Mouse (Mus musculus) megakaryocyte-erythroid progenitor cell, adult 5 weeks (primary cell): ENCODE data around the gene Sema4f. TPM values are rescaled to one million over a fixed set of nuclear protein-coding genes. Genes with fewer than 3 reads are reported as not detected.

Source experiments
- polyA plus RNA-seq: library from polyadenylated mRNA; stranded (reverse); fragments of >175 nt; gene quantifications from 2 replicates; pipeline ENCODE4 v1.2.3, GENCODE M21; 2012

Sema4f gene
- 0.47 and 0.49 TPM in 2 replicates for polyA plus RNA-seq

GRCm38 (mm10) chr6:82939167-82939912 is at the start of gene Sema4f:
Sema4f (minus strand) TSS chr6:82939769.

GRCm38 (mm10) chr6:82946651-82947050 is 7.1 kb upstream of the Sema4f start, which contains the start of gene M1ap:
M1ap (plus strand) TSS chr6:82946902.

Other genes starting within 250 kb of the Sema4f start
- 67.6 and 80.6 TPM in 2 replicates for gene Pole4, start 234.4 kb downstream of the Sema4f start, polyA plus RNA-seq
- 13.4 and 18.7 TPM in 2 replicates for gene Hk2, start 165.3 kb downstream of the Sema4f start, polyA plus RNA-seq
- 4.4 and 6.4 TPM in 2 replicates for gene M1ap, start 7.1 kb upstream of the Sema4f start, polyA plus RNA-seq
- 83.5 and 86.6 TPM in 2 replicates for gene Dok1, start 93.7 kb upstream of the Sema4f start, polyA plus RNA-seq
- 0.40 and 0.58 TPM in 2 replicates for gene Loxl3, start 94.4 kb upstream of the Sema4f start, polyA plus RNA-seq
- gene Aup1, start 114.8 kb upstream of the Sema4f start, polyA plus RNA-seq: 985 and 1,115 TPM in 2 replicates
- gene Htra2, start 115.5 kb upstream of the Sema4f start, polyA plus RNA-seq: 96.6 and 98.0 TPM in 2 replicates
- gene Dqx1, start 118.1 kb upstream of the Sema4f start, polyA plus RNA-seq: 0.50 and 0.96 TPM in 2 replicates
- gene Tlx2, start 130.5 kb upstream of the Sema4f start, polyA plus RNA-seq: not detected in 2 replicates
- 8.0 and 8.6 TPM in 2 replicates for gene Pcgf1, start 138.1 kb upstream of the Sema4f start, polyA plus RNA-seq
- 0.29 and 0.54 TPM in 2 replicates for gene Lbx2, start 146.6 kb upstream of the Sema4f start, polyA plus RNA-seq
- gene Ccdc142, start 161.8 kb upstream of the Sema4f start, polyA plus RNA-seq: 7.9 and 8.7 TPM in 2 replicates
- gene Gm42688, start 161.8 kb upstream of the Sema4f start, polyA plus RNA-seq: 4.3 and 4.9 TPM in 2 replicates
- 37.3 and 44.4 TPM in 2 replicates for gene Mrpl53, start 169.3 kb upstream of the Sema4f start, polyA plus RNA-seq
- gene Mogs, start 175.7 kb upstream of the Sema4f start, polyA plus RNA-seq: 188 and 205 TPM in 2 replicates
- gene Wbp1, start 181.8 kb upstream of the Sema4f start, polyA plus RNA-seq: 60.5 and 62.6 TPM in 2 replicates
- 241 and 250 TPM in 2 replicates for gene Ino80b, start 185.7 kb upstream of the Sema4f start, polyA plus RNA-seq
- gene Rtkn, start 195.7 kb upstream of the Sema4f start, polyA plus RNA-seq: 16.5 and 24.1 TPM in 2 replicates
- 0.34 TPM in 1 of 2 replicates, not detected in the other for gene Wdr54, start 216.6 kb upstream of the Sema4f start, polyA plus RNA-seq
- gene 1700003E16Rik, start 216.6 kb upstream of the Sema4f start, polyA plus RNA-seq: 0.07 and 0.10 TPM in 2 replicates
- 242 and 327 TPM in 2 replicates for gene Dctn1, start 226.2 kb upstream of the Sema4f start, polyA plus RNA-seq